Mouse (Mus musculus): Measurements from ENCODE around the gene Tmc3.

- TF ChIP-seq POLR2A (IDR thresholded peaks at IDR 0.05; ENCODE audit: low read depth, low read length) = no peak
- no peak for TF ChIP-seq CTCF (IDR thresholded peaks at IDR 0.05; ENCODE audit: extremely low read depth, insufficient read depth, insufficient read length, insufficient replicate concordance)
Measured at GRCm38 (mm10) chr7:83556488-83556887, 28.2 kb upstream of the Tmc3 start.
